Mouse (Mus musculus) megakaryocyte-erythroid progenitor cell, adult 5-6 weeks (primary cell): ENCODE measurements around the gene Lysmd2. TPM values are rescaled to one million over a fixed set of nuclear protein-coding genes. Genes with fewer than 3 reads are reported as not detected.

Experiments
- ATAC-seq: replicated peaks from 2 replicates; pipeline ENCODE4 v1.8.0; 2016; ENCODE audit warnings: mild to moderate bottlenecking, inconsistent platforms; ENCODE audit not compliant: severe bottlenecking, poor library complexity, low FRiP score, low TSS enrichment
- total RNA-seq, 2 experiments: library from RNA; stranded (forward) in 1 of 2; stranded (reverse) in 1 of 2; fragments of 200-1000, 215-1000 nt in 1 of 2; fragments of >200 nt in 1 of 2; fragmentation: Nextera tagmentation in 1 of 2; gene quantifications; 2 replicates each; pipeline ENCODE4 v1.2.3; 2014 to 2017

The Lysmd2 gene
- total RNA-seq, 2 experiments from 2014 or later, result 0.33 to 1.9 TPM

GRCm38 (mm10) chr9:75684292-75684691 lies 58.8 kb downstream of the Lysmd2 start:
- ATAC-seq, result no peak

DNA sequence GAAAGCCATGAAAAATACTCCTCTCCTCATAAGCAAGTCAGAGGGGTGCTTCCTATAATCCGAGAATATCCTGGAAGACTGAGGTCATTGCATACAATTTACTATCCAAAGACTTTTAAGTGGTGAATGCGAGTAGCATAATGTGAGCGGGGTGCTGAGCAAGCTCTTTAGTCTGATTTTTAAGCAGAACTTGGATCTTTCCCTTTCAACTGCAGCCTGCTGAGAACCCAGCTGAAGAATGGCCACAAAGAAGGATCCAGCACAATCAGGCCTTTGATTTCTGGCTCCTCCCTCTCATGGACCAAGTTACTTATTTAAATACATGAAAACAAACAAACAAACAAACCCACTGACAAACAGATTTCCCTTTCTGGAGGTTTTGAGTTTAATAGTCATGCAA lies 59.2 kb downstream of the Lysmd2 start:
- ATAC-seq, result no peak

Other genes starting within 250 kb of the Lysmd2 start
- 28.6 and 30.0 TPM in 2 replicates for gene Mapk6, start 215.7 kb upstream of the Lysmd2 start, total RNA-seq (2014; fragmentation: Nextera tagmentation)
- 37.8 and 38.0 TPM in 2 replicates for gene Mapk6, start 215.7 kb upstream of the Lysmd2 start, total RNA-seq (2017)
- 36.6 and 37.5 TPM in 2 replicates for gene Leo1, start 184.2 kb upstream of the Lysmd2 start, total RNA-seq (2014; fragmentation: Nextera tagmentation)
- gene Leo1, start 184.2 kb upstream of the Lysmd2 start, total RNA-seq (2017), result 76.8 and 84.1 TPM in 2 replicates
- gene Tmod3, start 66.1 kb upstream of the Lysmd2 start, total RNA-seq (2014; fragmentation: Nextera tagmentation), result 26.5 and 30.0 TPM in 2 replicates
- 45.0 and 65.9 TPM in 2 replicates for gene Tmod3, start 66.1 kb upstream of the Lysmd2 start, total RNA-seq (2017)
- 0.17 TPM in 1 of 2 replicates, not detected in the other for gene Tmod2, start 14.4 kb upstream of the Lysmd2 start, total RNA-seq (2014; fragmentation: Nextera tagmentation)
- gene Tmod2, start 14.4 kb upstream of the Lysmd2 start, total RNA-seq (2017), result not detected in 2 replicates
- gene Scg3, start 58.3 kb downstream of the Lysmd2 start, total RNA-seq (2014; fragmentation: Nextera tagmentation), result not detected in 2 replicates
- not detected in 2 replicates for gene Scg3, start 58.3 kb downstream of the Lysmd2 start, total RNA-seq (2017)
- gene Bmp5, start 149.6 kb downstream of the Lysmd2 start, total RNA-seq (2014; fragmentation: Nextera tagmentation), result not detected in 2 replicates
- gene Bmp5, start 149.6 kb downstream of the Lysmd2 start, total RNA-seq (2017), result not detected in 2 replicates